Mouse (Mus musculus) hindbrain, embryonic 10.5 days (tissue): ENCODE measurements at regions not wholly inside any gene's neighbourhood (a gene's known extent, or its start where the extent isn't known, plus 50 kb on each side); places are given as distances from the start of the nearest gene placed in this dataset.

Source experiments
- DNase-seq: peaks from one replicate; pipeline ENCODE4 v3.0.0-alpha.2; 2017; ENCODE audit warnings: low spot score
- H3K27ac ChIP-seq: fragments of 300-500 bp; sonication (generic); 2 replicates; pipeline ENCODE4 v1.5.1; 2016; ENCODE audit warnings: mild to moderate bottlenecking, moderate library complexity
- H3K27me3 ChIP-seq: fragments of 300-500 bp; sonication (generic); 2 replicates; pipeline ENCODE4 v1.6.1; 2016; ENCODE audit warnings: mild to moderate bottlenecking; ENCODE audit not compliant: poor library complexity, insufficient read depth, severe bottlenecking
- H3K36me3 ChIP-seq: fragments of 300-500 bp; sonication (generic); 2 replicates; pipeline ENCODE4 v1.6.1; 2016; ENCODE audit warnings: mild to moderate bottlenecking, moderate library complexity
- H3K4me1 ChIP-seq: fragments of 300-500 bp; sonication (generic); replicated peaks from 2 replicates; pipeline ENCODE4 v1.6.1; 2016; ENCODE audit warnings: mild to moderate bottlenecking
- H3K4me3 ChIP-seq: fragments of 300-500 bp; sonication (generic); 2 replicates; pipeline ENCODE4 v1.5.1; 2016; ENCODE audit warnings: mild to moderate bottlenecking, moderate library complexity
- H3K9me3 ChIP-seq: fragments of 300-500 bp; sonication (generic); 2 replicates; pipeline ENCODE4 v1.6.1; 2016; ENCODE audit warnings: mild to moderate bottlenecking, moderate library complexity
- WGBS: fragments of 180-500 bp; shearing (Covaris S2); methylation state at CpG from one replicate; pipeline ENCODE4 v1.1.7; 2016; 5-methylcytosine and 5-hydroxymethylcytosine counted together

- Histone ChIP-seq H3K4me3 (no peak overlapping the region), H3K4me1 (0 out of 2 replicates have a peak, but pooled peaks cover 6% of the 10 kb centered on the region), H3K27me3 (no peaks in the 10 kb centered on the region), H3K27ac (no peak overlapping the region), H3K36me3 (no peaks in the 10 kb centered on the region), H3K9me3 (no peaks in the 10 kb centered on the region)
- WGBS: 87% methylated on average over 5 of the region's 5 CpGs
- DNase-seq: no peak
These were observed 113.3 kb upstream of the Kit start for GRCm38 (mm10) chr5:75461368-75461767.

- 92% methylated on average over 4 of the region's 4 CpGs for WGBS
- H3K27ac ChIP-seq: no peak overlapping the region
- H3K36me3 ChIP-seq: no peaks in the 10 kb centered on the region
- 0 out of 2 replicates have a peak, but pooled peaks cover 6% of the 10 kb centered on the region for H3K4me1 ChIP-seq
- no peaks in the 10 kb centered on the region for H3K27me3 ChIP-seq
- H3K4me3 ChIP-seq: no peak overlapping the region
- no peaks in the 10 kb centered on the region for H3K9me3 ChIP-seq
- no peak for DNase-seq
These were observed 111.1 kb upstream of the Kit start for GRCm38 (mm10) chr5:75463591-75463990.

GRCm38 (mm10) chr5:75465701-75466100 lies 109.0 kb upstream of the Kit start:
- 82% methylated on average over 7 of the region's 7 CpGs for WGBS
- Histone ChIP-seq H3K27ac (no peak overlapping the region), H3K27me3 (no peaks in the 10 kb centered on the region), H3K4me3 (no peak overlapping the region), H3K36me3 (no peaks in the 10 kb centered on the region), H3K9me3 (no peaks in the 10 kb centered on the region), H3K4me1 (no peaks in the 10 kb centered on the region)
- no peak for DNase-seq

- H3K4me3 ChIP-seq: no peak overlapping the region
- H3K4me1 ChIP-seq: no peaks in the 10 kb centered on the region
- H3K9me3 ChIP-seq: no peaks in the 10 kb centered on the region
- H3K36me3 ChIP-seq: no peaks in the 10 kb centered on the region
- H3K27me3 ChIP-seq: no peaks in the 10 kb centered on the region
- 83% methylated on average over 4 of the region's 4 CpGs for WGBS
- DNase-seq: no peak
- no peak overlapping the region for H3K27ac ChIP-seq
These were observed 107.8 kb upstream of the Kit start for GRCm38 (mm10) chr5:75466941-75467340.

- peaks cover 3% of the 10 kb centered on the region; the same call in 1 of the 2 replicates for H3K27me3 ChIP-seq
- no peaks in the 10 kb centered on the region for H3K36me3 ChIP-seq
- no peaks in the 10 kb centered on the region for H3K9me3 ChIP-seq
- H3K4me1 ChIP-seq: peaks cover 10% of the 10 kb centered on the region; the same call in 1 of the 2 replicates
- H3K27ac ChIP-seq: no peak overlapping the region
- no peak for DNase-seq
- no peak overlapping the region for H3K4me3 ChIP-seq
- 56% methylated on average over 6 of the region's 6 CpGs for WGBS
These were observed 106.8 kb upstream of the Kit start for GRCm38 (mm10) chr5:75467916-75468315.

GRCm38 (mm10) chr5:75471010-75471409 lies 103.7 kb upstream of the Kit start:
- DNase-seq: no peak
- 96% methylated on average over 8 of the region's 8 CpGs for WGBS
- Histone ChIP-seq H3K27me3 (peaks cover 3% of the 10 kb centered on the region; the same call in 1 of the 2 replicates), H3K27ac (no peak overlapping the region), H3K4me1 (peaks cover 21% of the 10 kb centered on the region), H3K36me3 (no peaks in the 10 kb centered on the region), H3K4me3 (no peak overlapping the region), H3K9me3 (no peaks in the 10 kb centered on the region)

GRCm38 (mm10) chr5:75472484-75472883 lies 102.2 kb upstream of the Kit start:
- no peaks in the 10 kb centered on the region for H3K9me3 ChIP-seq
- H3K4me1 ChIP-seq: peaks cover 22% of the 10 kb centered on the region
- 0 out of 2 replicates have a peak overlapping the region, but pooled peaks have one; percentile 40 for H3K27ac ChIP-seq
- peaks cover 6% of the 10 kb centered on the region; the same call in 1 of the 2 replicates for H3K27me3 ChIP-seq
- DNase-seq: no peak
- WGBS: 45% methylated on average over 3 of the region's 3 CpGs
- H3K36me3 ChIP-seq: no peaks in the 10 kb centered on the region
- no peak overlapping the region for H3K4me3 ChIP-seq

- Histone ChIP-seq H3K27ac (peak overlapping the region; percentile 57), H3K4me3 (no peak overlapping the region), H3K36me3 (no peaks in the 10 kb centered on the region), H3K9me3 (no peaks in the 10 kb centered on the region), H3K27me3 (peaks cover 11% of the 10 kb centered on the region; the same call in 1 of the 2 replicates), H3K4me1 (peaks cover 31% of the 10 kb centered on the region)
- DNase-seq: peak; percentile 72
- WGBS: 7% methylated on average over 4 of the region's 4 CpGs
These were observed 99.3 kb upstream of the Kit start for GRCm38 (mm10) chr5:75475414-75475813.

GRCm38 (mm10) chr5:75478499-75478898 lies 96.2 kb upstream of the Kit start:
- WGBS: 59% methylated on average over 1 of the region's 1 CpGs
- H3K27ac ChIP-seq: no peak overlapping the region
- H3K4me1 ChIP-seq: peaks cover 29% of the 10 kb centered on the region
- no peaks in the 10 kb centered on the region for H3K9me3 ChIP-seq
- H3K36me3 ChIP-seq: no peaks in the 10 kb centered on the region
- H3K27me3 ChIP-seq: peaks cover 20% of the 10 kb centered on the region; the same call in 1 of the 2 replicates
- H3K4me3 ChIP-seq: no peak overlapping the region
- no peak for DNase-seq

GRCm38 (mm10) chr5:75479149-75479548 lies 95.6 kb upstream of the Kit start:
- H3K4me1 ChIP-seq: peaks cover 34% of the 10 kb centered on the region

GRCm38 (mm10) chr5:75481595-75481994 lies 93.1 kb upstream of the Kit start:
- no peak overlapping the region for H3K4me3 ChIP-seq
- H3K4me1 ChIP-seq: peaks cover 28% of the 10 kb centered on the region
- no peak overlapping the region for H3K27ac ChIP-seq
- no peaks in the 10 kb centered on the region for H3K36me3 ChIP-seq
- no peaks in the 10 kb centered on the region for H3K9me3 ChIP-seq
- WGBS: 24% methylated on average over 7 of the region's 7 CpGs
- DNase-seq: peak; percentile 11
- H3K27me3 ChIP-seq: peaks cover 23% of the 10 kb centered on the region; the same call in 1 of the 2 replicates

More at GRCm38 (mm10) chr5:75479149-75479548, 95.6 kb upstream of the Kit start:
- Histone ChIP-seq H3K27ac (no peak overlapping the region), H3K4me3 (no peak overlapping the region), H3K27me3 (peaks cover 23% of the 10 kb centered on the region; the same call in 1 of the 2 replicates), H3K36me3 (no peaks in the 10 kb centered on the region), H3K9me3 (no peaks in the 10 kb centered on the region)
- 91% methylated on average over 11 of the region's 11 CpGs for WGBS
- no peak for DNase-seq

- Histone ChIP-seq H3K36me3 (no peaks in the 10 kb centered on the region), H3K27ac (no peak overlapping the region), H3K4me3 (no peak overlapping the region), H3K4me1 (peaks cover 28% of the 10 kb centered on the region), H3K27me3 (peaks cover 16% of the 10 kb centered on the region; the same call in 1 of the 2 replicates), H3K9me3 (no peaks in the 10 kb centered on the region)
- DNase-seq: no peak
- 84% methylated on average over 7 of the region's 7 CpGs for WGBS
These were observed 90.4 kb upstream of the Kit start for GRCm38 (mm10) chr5:75484330-75484729.

- H3K27ac ChIP-seq: no peak overlapping the region
- no peak for DNase-seq
- WGBS: 80% methylated on average over 9 of the region's 9 CpGs
- H3K4me1 ChIP-seq: peaks cover 5% of the 10 kb centered on the region; the same call in 1 of the 2 replicates
- no peaks in the 10 kb centered on the region for H3K36me3 ChIP-seq
- H3K4me3 ChIP-seq: no peak overlapping the region
- no peaks in the 10 kb centered on the region for H3K9me3 ChIP-seq
- no peaks in the 10 kb centered on the region for H3K27me3 ChIP-seq
These were observed 83.9 kb upstream of the Kit start for GRCm38 (mm10) chr5:75490806-75491205.

GRCm38 (mm10) chr5:75494143-75494542 lies 80.6 kb upstream of the Kit start:
- H3K4me1 ChIP-seq: no peaks in the 10 kb centered on the region
- no peaks in the 10 kb centered on the region for H3K27me3 ChIP-seq
- no peaks in the 10 kb centered on the region for H3K9me3 ChIP-seq
- H3K4me3 ChIP-seq: no peak overlapping the region
- H3K27ac ChIP-seq: no peak overlapping the region
- 90% methylated on average over 10 of the region's 10 CpGs for WGBS
- no peak for DNase-seq
- no peaks in the 10 kb centered on the region for H3K36me3 ChIP-seq
